Mouse (Mus musculus) stomach, postnatal 0 days (tissue): Measurements from ENCODE around the gene Arhgap44.

Source experiments
- CTCF ChIP-seq: IDR thresholded peaks from 2 replicates; pipeline ENCODE4 v1.5.1; 2016; ENCODE audit warnings: antibody characterized with exemption, low read depth, mild to moderate bottlenecking, moderate library complexity
- EP300 ChIP-seq: optimal IDR thresholded peaks from 2 replicates; pipeline ENCODE3; 2016; ENCODE audit warnings: antibody characterized with exemption

DNA sequence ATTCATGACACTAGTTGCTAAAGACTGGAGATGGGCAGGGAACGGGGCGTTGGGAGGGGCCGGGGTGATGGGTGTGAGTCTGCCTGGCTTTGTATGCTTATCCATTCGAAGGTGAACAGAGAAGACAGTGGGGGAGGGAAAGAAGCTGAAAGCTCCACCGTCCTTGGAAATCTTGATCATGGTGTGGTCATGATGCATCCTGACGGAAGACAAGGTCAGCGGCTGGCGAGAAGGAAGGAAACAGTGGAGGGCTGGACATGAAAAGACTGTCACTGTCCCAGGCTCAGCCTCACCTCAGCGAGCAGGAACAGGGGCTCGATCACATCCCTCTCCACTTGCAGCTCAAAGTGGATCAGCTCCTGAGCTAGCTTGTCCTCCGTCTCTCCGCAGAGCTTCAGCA is 103.2 kb downstream of the Arhgap44 start:
- TF ChIP-seq EP300 (no peak), CTCF (no peak)
